Mouse (Mus musculus) erythroblast, adult 5-6 weeks (primary cell): ENCODE measurements around the gene Diras2. TPM values are rescaled to one million over a fixed set of nuclear protein-coding genes. Genes with fewer than 3 reads are reported as not detected.
"Not testable (repeated sequence)": the region's sequence is repeated elsewhere in the genome, so short reads cannot be mapped to it uniquely, and the experiment has no call there.

Experiments used
- ATAC-seq: replicated peaks from 2 replicates; pipeline ENCODE4 v1.8.0; 2016; ENCODE audit warnings: moderate number of reproducible peaks, mild to moderate bottlenecking, moderate TSS enrichment, inconsistent platforms; ENCODE audit not compliant: poor library complexity, low FRiP score, severe bottlenecking
- total RNA-seq, 2 experiments: library from RNA; stranded (forward) in 1 of 2; stranded (reverse) in 1 of 2; fragments of 150-400 nt in 1 of 2; fragments of 200-764, 138-1000 nt in 1 of 2; gene quantifications; 2 replicates each; pipeline versions ENCODE4 v1.2.3 to v1.2.4; 2015 to 2017; ENCODE audit warnings: low replicate concordance in 2 of 2

The Diras2 gene
- total RNA-seq, 2 experiments from 2014 or later: 0.17 TPM; not detected in 1

- ATAC-seq: no peak
Measured at GRCm38 (mm10) chr13:52524313-52524712, 6.8 kb downstream of the Diras2 start.

- ATAC-seq: no peak
Measured at GRCm38 (mm10) chr13:52521176-52521575, 9.9 kb downstream of the Diras2 start.

GRCm38 (mm10) chr13:52519425-52519824 lies 11.7 kb downstream of the Diras2 start:
- no peak for ATAC-seq

- no peak for ATAC-seq
Measured at GRCm38 (mm10) chr13:52518377-52518776, 12.7 kb downstream of the Diras2 start.

GRCm38 (mm10) chr13:52517021-52517420 lies 14.1 kb downstream of the Diras2 start:
- no peak for ATAC-seq

GRCm38 (mm10) chr13:52516561-52516960 lies 14.5 kb downstream of the Diras2 start:
- no peak for ATAC-seq

GRCm38 (mm10) chr13:52516051-52516450 lies 15.0 kb downstream of the Diras2 start:
- no peak for ATAC-seq

- no peak for ATAC-seq
Measured at GRCm38 (mm10) chr13:52513554-52513953, 17.5 kb downstream of the Diras2 start.

GRCm38 (mm10) chr13:52512356-52512755 lies 18.7 kb downstream of the Diras2 start:
- no peak for ATAC-seq

- ATAC-seq: no peak
Measured at GRCm38 (mm10) chr13:52510172-52510880, 20.8 kb downstream of the Diras2 start.

- ATAC-seq: no peak
Measured at GRCm38 (mm10) chr13:52507460-52508293, 23.4 kb downstream of the Diras2 start.

- ATAC-seq: not testable (repeated sequence)
Measured at GRCm38 (mm10) chr13:52506822-52507221, 24.3 kb downstream of the Diras2 start.

- ATAC-seq: not testable (repeated sequence)
Measured at GRCm38 (mm10) chr13:52505683-52506285, 25.3 kb downstream of the Diras2 start.

GRCm38 (mm10) chr13:52501686-52502085 lies 29.4 kb downstream of the Diras2 start:
- ATAC-seq: no peak

- ATAC-seq: no peak
Measured at GRCm38 (mm10) chr13:52497029-52497550, 34.0 kb downstream of the Diras2 start.

- no peak for ATAC-seq
Measured at GRCm38 (mm10) chr13:52488821-52489220, 42.3 kb downstream of the Diras2 start.

GRCm38 (mm10) chr13:52484064-52484463 lies 47.0 kb downstream of the Diras2 start:
- ATAC-seq: no peak

GRCm38 (mm10) chr13:52481786-52482185 lies 49.3 kb downstream of the Diras2 start:
- no peak for ATAC-seq

- ATAC-seq: no peak
Measured at GRCm38 (mm10) chr13:52479146-52479545, 51.9 kb downstream of the Diras2 start.

GRCm38 (mm10) chr13:52476998-52477601 lies 54.0 kb downstream of the Diras2 start:
- no peak for ATAC-seq
